Mouse (Mus musculus) thymus, postnatal 0 days (tissue): ENCODE results near the gene Vwce. TPM values are rescaled to one million over a fixed set of nuclear protein-coding genes. Genes with fewer than 3 reads are reported as not detected.

ENCODE experiments used
- DNase-seq: peaks from one replicate; pipeline ENCODE4 v3.0.0-alpha.2; 2015; ENCODE audit warnings: low spot score
- polyA plus RNA-seq: library from polyadenylated mRNA; unstranded; fragments of >200 nt; fragmentation: Nextera tagmentation; extraction: Ambion mirVana; gene quantifications from 2 replicates; pipeline ENCODE4 v1.2.1, GENCODE M21; 2015

The Vwce gene
- polyA plus RNA-seq, 1 experiment from 2014 or later, result 2.2 TPM

DNA sequence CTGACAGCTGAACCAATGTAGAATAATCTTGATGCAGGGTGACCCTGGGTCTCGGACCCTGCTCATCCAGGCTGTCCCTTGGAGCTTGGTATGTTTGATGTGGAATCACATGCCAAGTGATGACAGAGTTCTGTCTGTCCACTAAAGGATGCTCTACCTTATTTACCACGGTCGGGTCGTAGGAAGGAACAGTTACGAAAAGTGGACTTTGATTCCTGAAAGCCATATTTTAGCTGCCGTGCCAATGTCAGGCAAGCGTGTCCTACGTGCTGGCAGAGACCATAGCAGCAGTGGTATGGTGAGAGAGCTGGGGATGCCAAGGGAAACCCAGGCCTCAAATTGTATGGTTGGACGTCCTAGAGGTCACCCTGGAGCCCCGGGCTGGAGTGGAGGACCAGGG lies 79.5 kb downstream of the Vwce start:
- no peak for DNase-seq

GRCm38 (mm10) chr19:10714168-10714567 lies 80.2 kb downstream of the Vwce start:
- DNase-seq, result no peak

GRCm38 (mm10) chr19:10714682-10715475 lies 80.9 kb downstream of the Vwce start:
- peak; percentile 83 for DNase-seq

GRCm38 (mm10) chr19:10715476-10715875 lies 81.5 kb downstream of the Vwce start:
- DNase-seq, result no peak

Other genes starting within 250 kb of the Vwce start
- gene Syt7, start 245.1 kb upstream of the Vwce start, polyA plus RNA-seq, result 0.23 and 0.60 TPM in 2 replicates
- 0.08 and 0.17 TPM in 2 replicates for gene Lrrc10b, start 176.7 kb upstream of the Vwce start, polyA plus RNA-seq
- gene Ppp1r32, start 151.3 kb upstream of the Vwce start, polyA plus RNA-seq, result 0.49 and 0.57 TPM in 2 replicates
- gene Cpsf7, start 108.9 kb upstream of the Vwce start, polyA plus RNA-seq, result 30.8 and 31.8 TPM in 2 replicates
- gene Sdhaf2, start 108.1 kb upstream of the Vwce start, polyA plus RNA-seq, result 70.1 and 73.0 TPM in 2 replicates
- gene Tmem216, start 78.0 kb upstream of the Vwce start, polyA plus RNA-seq, result 27.3 and 30.0 TPM in 2 replicates
- gene Cyb561a3, start 57.0 kb upstream of the Vwce start, polyA plus RNA-seq, result 31.9 and 33.2 TPM in 2 replicates
- gene Tmem138, start 56.9 kb upstream of the Vwce start, polyA plus RNA-seq, result 24.6 and 25.7 TPM in 2 replicates
- 148 and 156 TPM in 2 replicates for gene Ddb1, start 28.9 kb upstream of the Vwce start, polyA plus RNA-seq
- 12.4 and 13.7 TPM in 2 replicates for gene Tkfc, start 28.6 kb upstream of the Vwce start, polyA plus RNA-seq
- 0.49 and 0.95 TPM in 2 replicates for gene Pga5, start 43.9 kb downstream of the Vwce start, polyA plus RNA-seq
- 14.6 and 19.3 TPM in 2 replicates for gene Vps37c, start 54.5 kb downstream of the Vwce start, polyA plus RNA-seq
- 116 and 132 TPM in 2 replicates for gene Cd5, start 104.8 kb downstream of the Vwce start, polyA plus RNA-seq
- gene Cd6, start 195.8 kb downstream of the Vwce start, polyA plus RNA-seq, result 141 and 145 TPM in 2 replicates
- 2.4 and 3.3 TPM in 2 replicates for gene Slc15a3, start 205.5 kb downstream of the Vwce start, polyA plus RNA-seq
- 3.6 and 4.2 TPM in 2 replicates for gene Tmem132a, start 235.7 kb downstream of the Vwce start, polyA plus RNA-seq
- gene Tmem109, start 247.8 kb downstream of the Vwce start, polyA plus RNA-seq, result 35.2 and 41.6 TPM in 2 replicates